Mouse (Mus musculus) hindbrain, embryonic 10.5 days (tissue): ENCODE measurements around the gene Gpr62. TPM values are rescaled to one million over a fixed set of nuclear protein-coding genes. Genes with fewer than 3 reads are reported as not detected.
"Not testable (repeated sequence)": the region's sequence is repeated elsewhere in the genome, so short reads cannot be mapped to it uniquely, and the experiment has no call there.

Experiments
- DNase-seq: peaks from one replicate; pipeline ENCODE4 v3.0.0-alpha.2; 2017; ENCODE audit warnings: low spot score
- H3K27ac ChIP-seq: fragments of 300-500 bp; sonication (generic); 2 replicates; pipeline ENCODE4 v1.5.1; 2016; ENCODE audit warnings: mild to moderate bottlenecking, moderate library complexity
- H3K27me3 ChIP-seq: fragments of 300-500 bp; sonication (generic); 2 replicates; pipeline ENCODE4 v1.6.1; 2016; ENCODE audit warnings: mild to moderate bottlenecking; ENCODE audit not compliant: poor library complexity, insufficient read depth, severe bottlenecking
- H3K36me3 ChIP-seq: fragments of 300-500 bp; sonication (generic); 2 replicates; pipeline ENCODE4 v1.6.1; 2016; ENCODE audit warnings: mild to moderate bottlenecking, moderate library complexity
- H3K4me1 ChIP-seq: fragments of 300-500 bp; sonication (generic); replicated peaks from 2 replicates; pipeline ENCODE4 v1.6.1; 2016; ENCODE audit warnings: mild to moderate bottlenecking
- H3K4me3 ChIP-seq: fragments of 300-500 bp; sonication (generic); 2 replicates; pipeline ENCODE4 v1.5.1; 2016; ENCODE audit warnings: mild to moderate bottlenecking, moderate library complexity
- H3K9me3 ChIP-seq: fragments of 300-500 bp; sonication (generic); 2 replicates; pipeline ENCODE4 v1.6.1; 2016; ENCODE audit warnings: mild to moderate bottlenecking, moderate library complexity
- WGBS: fragments of 180-500 bp; shearing (Covaris S2); methylation state at CpG from one replicate; pipeline ENCODE4 v1.1.7; 2016; 5-methylcytosine and 5-hydroxymethylcytosine counted together
- polyA plus RNA-seq: library from polyadenylated mRNA; unstranded; fragments of >200 nt; fragmentation: Nextera tagmentation; extraction: Ambion mirVana; gene quantifications from 2 replicates; pipeline ENCODE4 v1.2.1, GENCODE M21; 2016

The Gpr62 gene
- polyA plus RNA-seq: 0.10 and 0.17 TPM in 2 replicates

GRCm38 (mm10) chr9:106465571-106466200 is at the start of gene Gpr62:
Gene Gpr62, minus strand, starts transcription at chr9:106465938.
- 31% methylated on average over 26 of the region's 26 CpGs for WGBS
- peaks cover 60% of the 10 kb centered on the region for H3K4me1 ChIP-seq
- DNase-seq: no peak
- H3K36me3 ChIP-seq: peaks cover 57% of the 10 kb centered on the region
- H3K4me3 ChIP-seq: peak within 1 kb of the TSS; percentile 61
- no peaks in the 10 kb centered on the region for H3K9me3 ChIP-seq
- H3K27me3 ChIP-seq: peaks cover 42% of the 10 kb centered on the region
- peak within 1 kb of the TSS; percentile 87 for H3K27ac ChIP-seq

GRCm38 (mm10) chr9:106514273-106514672 is 48.5 kb upstream of the Gpr62 start, which contains the start of gene Iqcf5:
Gene Iqcf5, plus strand, starts transcription at chr9:106514573.
- Histone ChIP-seq H3K9me3 (no peaks in the 10 kb centered on the region), H3K27me3 (no peaks in the 10 kb centered on the region), H3K4me3 (no peak within 1 kb of the TSS), H3K4me1 (no peaks in the 10 kb centered on the region), H3K27ac (no peak within 1 kb of the TSS), H3K36me3 (no peaks in the 10 kb centered on the region)
- DNase-seq: no peak
- WGBS: 92% methylated on average over 4 of the region's 4 CpGs

- DNase-seq: no peak
- 81% methylated on average over 6 of the region's 6 CpGs for WGBS
- no peaks in the 10 kb centered on the region for H3K27me3 ChIP-seq
Measured at GRCm38 (mm10) chr9:106513566-106513965, 47.8 kb upstream of the Gpr62 start.

GRCm38 (mm10) chr9:106512729-106513450 is 47.2 kb upstream of the Gpr62 start:
- H3K9me3 ChIP-seq: no peaks in the 10 kb centered on the region
- no peak for DNase-seq
- WGBS: 77% methylated on average over 13 of the region's 13 CpGs

More at GRCm38 (mm10) chr9:106513566-106513965, 47.8 kb upstream of the Gpr62 start:
- Histone ChIP-seq H3K4me3 (no peak overlapping the region), H3K27ac (no peak overlapping the region), H3K4me1 (no peaks in the 10 kb centered on the region), H3K9me3 (no peaks in the 10 kb centered on the region), H3K36me3 (no peaks in the 10 kb centered on the region)

GRCm38 (mm10) chr9:106509356-106509755 is 43.6 kb upstream of the Gpr62 start:
- Histone ChIP-seq H3K9me3 (no peaks in the 10 kb centered on the region), H3K4me1 (no peaks in the 10 kb centered on the region), H3K4me3 (no peak overlapping the region), H3K27me3 (no peaks in the 10 kb centered on the region), H3K36me3 (no peaks in the 10 kb centered on the region), H3K27ac (no peak overlapping the region)
- no peak for DNase-seq
- 93% methylated on average over 10 of the region's 10 CpGs for WGBS

More at GRCm38 (mm10) chr9:106512729-106513450, 47.2 kb upstream of the Gpr62 start:
- Histone ChIP-seq H3K27me3 (no peaks in the 10 kb centered on the region), H3K36me3 (no peaks in the 10 kb centered on the region), H3K4me3 (no peak overlapping the region), H3K27ac (no peak overlapping the region), H3K4me1 (no peaks in the 10 kb centered on the region)

- no peak for DNase-seq
Measured at GRCm38 (mm10) chr9:106504246-106504645, 38.5 kb upstream of the Gpr62 start.

GRCm38 (mm10) chr9:106501846-106502245 is 36.1 kb upstream of the Gpr62 start:
- WGBS: 90% methylated on average over 22 of the region's 22 CpGs
- no peak for DNase-seq
- H3K27me3 ChIP-seq: no peaks in the 10 kb centered on the region
- H3K9me3 ChIP-seq: no peaks in the 10 kb centered on the region
- H3K4me3 ChIP-seq: no peak overlapping the region
- H3K27ac ChIP-seq: no peak overlapping the region
- no peaks in the 10 kb centered on the region for H3K36me3 ChIP-seq
- H3K4me1 ChIP-seq: no peaks in the 10 kb centered on the region

More at GRCm38 (mm10) chr9:106504246-106504645, 38.5 kb upstream of the Gpr62 start:
- no peaks in the 10 kb centered on the region for H3K36me3 ChIP-seq
- WGBS: 67% methylated on average over 6 of the region's 6 CpGs
- H3K4me1 ChIP-seq: no peaks in the 10 kb centered on the region
- no peaks in the 10 kb centered on the region for H3K9me3 ChIP-seq
- no peaks in the 10 kb centered on the region for H3K27me3 ChIP-seq
- H3K27ac ChIP-seq: no peak overlapping the region
- no peak overlapping the region for H3K4me3 ChIP-seq

- Histone ChIP-seq H3K36me3 (no peaks in the 10 kb centered on the region), H3K27ac (no peak within 1 kb of the TSS), H3K27me3 (no peaks in the 10 kb centered on the region), H3K9me3 (no peaks in the 10 kb centered on the region), H3K4me3 (no peak within 1 kb of the TSS), H3K4me1 (no peaks in the 10 kb centered on the region)
- WGBS: 90% methylated on average over 6 of the region's 6 CpGs
- no peak for DNase-seq
Measured at GRCm38 (mm10) chr9:106499667-106500066, 33.9 kb upstream of the Gpr62 start, which contains the start of gene Iqcf1. Gene Iqcf1, plus strand, starts transcription at chr9:106499967.

- H3K36me3 ChIP-seq: peaks cover 40% of the 10 kb centered on the region
- H3K4me3 ChIP-seq, DNase-seq, H3K27ac ChIP-seq, H3K9me3 ChIP-seq, H3K4me1 ChIP-seq, H3K27me3 ChIP-seq: not testable (repeated sequence)
- WGBS: 81% methylated on average over 6 of the region's 6 CpGs
Measured at GRCm38 (mm10) chr9:106487602-106488001, 21.9 kb upstream of the Gpr62 start.

GRCm38 (mm10) chr9:106485076-106485475 is 19.3 kb upstream of the Gpr62 start:
- WGBS: 83% methylated on average over 10 of the region's 10 CpGs
- Histone ChIP-seq H3K27me3 (no peaks in the 10 kb centered on the region), H3K4me3 (no peak overlapping the region), H3K9me3 (no peaks in the 10 kb centered on the region), H3K36me3 (peaks cover 63% of the 10 kb centered on the region), H3K4me1 (no peaks in the 10 kb centered on the region; the same call in 1 of the 2 replicates), H3K27ac (no peak overlapping the region)
- no peak for DNase-seq

GRCm38 (mm10) chr9:106483606-106484005 is 17.9 kb upstream of the Gpr62 start:
- Histone ChIP-seq H3K27ac (no peak overlapping the region), H3K4me3 (no peak overlapping the region), H3K27me3 (no peaks in the 10 kb centered on the region), H3K4me1 (peaks cover 7% of the 10 kb centered on the region; the same call in 1 of the 2 replicates), H3K9me3 (no peaks in the 10 kb centered on the region), H3K36me3 (peaks cover 73% of the 10 kb centered on the region)
- WGBS: 92% methylated on average over 17 of the region's 17 CpGs
- DNase-seq: no peak

GRCm38 (mm10) chr9:106483136-106483535 is 17.4 kb upstream of the Gpr62 start:
- H3K36me3 ChIP-seq: peaks cover 73% of the 10 kb centered on the region

GRCm38 (mm10) chr9:106482578-106483115 is 16.9 kb upstream of the Gpr62 start:
- Histone ChIP-seq H3K9me3 (no peaks in the 10 kb centered on the region), H3K36me3 (peaks cover 73% of the 10 kb centered on the region), H3K27ac (no peak overlapping the region), H3K4me3 (no peak overlapping the region), H3K4me1 (peaks cover 16% of the 10 kb centered on the region), H3K27me3 (no peaks in the 10 kb centered on the region)
- DNase-seq: no peak
- 89% methylated on average over 17 of the region's 17 CpGs for WGBS

More at GRCm38 (mm10) chr9:106483136-106483535, 17.4 kb upstream of the Gpr62 start:
- H3K27ac ChIP-seq: no peak overlapping the region
- peaks cover 11% of the 10 kb centered on the region for H3K4me1 ChIP-seq
- DNase-seq: no peak
- H3K27me3 ChIP-seq: no peaks in the 10 kb centered on the region
- 95% methylated on average over 10 of the region's 10 CpGs for WGBS
- H3K9me3 ChIP-seq: no peaks in the 10 kb centered on the region
- no peak overlapping the region for H3K4me3 ChIP-seq
